Mouse (Mus musculus) small intestine, adult 2 months (tissue): ENCODE data around the gene Clpx.

Experiments
- CTCF ChIP-seq: fragments of 200-500 bp; IDR thresholded peaks from 2 replicates; pipeline ENCODE4 v1.5.1; 2012; ENCODE audit warnings: low read depth, mild to moderate bottlenecking, control low read depth, inconsistent platforms, low read length, moderate library complexity, mixed read lengths; ENCODE audit not compliant: insufficient replicate concordance, insufficient read length; ENCODE audit errors: extremely low read depth
- POLR2A ChIP-seq: fragments of 200-500 bp; IDR thresholded peaks from 2 replicates; pipeline ENCODE4 v1.6.1; 2012; ENCODE audit warnings: low read depth, mild to moderate bottlenecking, control low read depth, inconsistent platforms, low read length, moderate library complexity

DNA sequence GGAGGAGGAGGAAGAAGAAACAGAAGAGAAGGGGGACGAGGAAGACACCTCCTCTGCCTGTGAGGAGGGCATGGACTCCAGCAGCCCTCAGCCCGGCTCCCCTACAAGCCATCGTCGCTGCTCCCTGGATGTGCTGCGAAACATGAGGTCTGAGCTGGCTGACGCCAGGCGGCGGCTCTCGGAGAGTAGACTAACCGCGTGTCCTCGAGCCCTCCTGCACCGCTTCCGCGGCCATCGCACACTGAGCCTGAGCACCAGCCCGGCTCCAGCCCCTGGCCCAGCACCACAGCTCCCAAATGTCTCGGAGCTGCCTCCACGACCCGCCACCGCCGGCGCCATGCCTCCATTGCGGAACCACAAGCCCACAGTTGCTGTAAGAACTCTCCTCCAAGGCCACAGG lies 77.7 kb downstream of the Clpx start:
- TF ChIP-seq CTCF, result no peak
- no peak for TF ChIP-seq POLR2A
